19 mouse cellular contexts compared by ENCODE assay signal in genomic region chr11:83796112-83796511, GRCm38 (mm10). TPM values are rescaled to one million over a fixed set of nuclear protein-coding genes. Genes with fewer than 3 reads are reported as not detected.
DNase-seq lines count a peak whose midpoint lies in the region; ATAC-seq and TF ChIP-seq lines count a peak whose summit lies in the region.
"Had no signal": no experiment of that assay in that cellular context is flagged by ENCODE, and none has a peak within 500 bp of the region (broad histone marks: within the 10 kb centered on the region; RNA-seq: fewer than 3 reads in every experiment).

No protein-coding gene starts in this region.

- H3K9ac ChIP-seq in forebrain, embryonic 14.5 days (ENCODE audit: low read length): no peak overlapping the region
- H3K9ac ChIP-seq in lung, embryonic 14.5 days: no peak overlapping the region
- H3K9ac ChIP-seq: hindbrain, embryonic 14.5 days; liver, embryonic 14.5 days; neural tube, embryonic 15.5 days had no signal

- H3K4me2 ChIP-seq in forebrain, embryonic 14.5 days (ENCODE audit: low read length): no peak overlapping the region
- H3K4me2 ChIP-seq in lung, embryonic 14.5 days: no peak overlapping the region
- H3K4me2 ChIP-seq: hindbrain, embryonic 14.5 days; neural tube, embryonic 15.5 days had no signal

- ATAC-seq in forebrain, embryonic 14.5 days: peak; percentile 80
- 0 out of 2 replicates have a peak, but pooled peaks have one; percentile 38 for ATAC-seq in lung, embryonic 14.5 days (ENCODE audit: insufficient read depth)

- TF ChIP-seq CTCF in lung, embryonic 14.5 days (IDR thresholded peaks at IDR 0.05; ENCODE audit: low read depth): no peak

- 28% methylated on average over 6 of the region's 6 CpGs for WGBS in forebrain, embryonic 14.5 days
- WGBS in forebrain, embryonic 10.5 days: 88% methylated on average over 6 of the region's 6 CpGs
- WGBS in lung, embryonic 14.5 days: 64% methylated on average over 6 of the region's 6 CpGs

- no peaks in the 10 kb centered on the region; the same call in 1 of the 2 replicates for H3K4me1 ChIP-seq in forebrain, embryonic 14.5 days (ENCODE audit: control insufficient read depth, insufficient read depth, low read length)
- H3K4me1 ChIP-seq in forebrain, embryonic 10.5 days: no peaks in the 10 kb centered on the region
- H3K4me1 ChIP-seq in lung, embryonic 14.5 days (ENCODE audit: insufficient read depth): no peaks in the 10 kb centered on the region
- H3K4me1 ChIP-seq: limb, embryonic 10.5 days; neural tube, embryonic 15.5 days had no signal

- no peak overlapping the region for H3K27ac ChIP-seq in forebrain, embryonic 14.5 days (ENCODE audit: low read depth, low read length)
- no peak overlapping the region for H3K27ac ChIP-seq in forebrain, embryonic 10.5 days
- no peak overlapping the region for H3K27ac ChIP-seq in lung, embryonic 14.5 days (ENCODE audit: low read depth)
- H3K27ac ChIP-seq: hindbrain, embryonic 14.5 days; limb, embryonic 10.5 days; liver, embryonic 14.5 days; neural tube, embryonic 15.5 days had no signal

- H3K9me3 ChIP-seq in forebrain, embryonic 14.5 days (replicated peaks; ENCODE audit: control insufficient read depth, low read length): no peaks in the 10 kb centered on the region
- H3K9me3 ChIP-seq in forebrain, embryonic 10.5 days: no peaks in the 10 kb centered on the region
- no peaks in the 10 kb centered on the region for H3K9me3 ChIP-seq in lung, embryonic 14.5 days (ENCODE audit: low read depth, low read length)
- H3K9me3 ChIP-seq: limb, embryonic 10.5 days; neural tube, embryonic 15.5 days had no signal

- no peaks in the 10 kb centered on the region for H3K36me3 ChIP-seq in forebrain, embryonic 14.5 days (ENCODE audit: control insufficient read depth, insufficient read depth, low read length)
- H3K36me3 ChIP-seq in forebrain, embryonic 10.5 days (replicated peaks): no peaks in the 10 kb centered on the region
- H3K36me3 ChIP-seq in lung, embryonic 14.5 days (ENCODE audit: insufficient read depth): no peaks in the 10 kb centered on the region
- H3K36me3 ChIP-seq: limb, embryonic 10.5 days; neural tube, embryonic 15.5 days had no signal

- no peaks in the 10 kb centered on the region for H3K27me3 ChIP-seq in forebrain, embryonic 14.5 days (replicated peaks; ENCODE audit: control insufficient read depth, insufficient read depth, low read length)
- no peaks in the 10 kb centered on the region for H3K27me3 ChIP-seq in forebrain, embryonic 10.5 days (ENCODE audit: poor library complexity, severe bottlenecking)
- no peaks in the 10 kb centered on the region for H3K27me3 ChIP-seq in lung, embryonic 14.5 days (ENCODE audit: insufficient read depth, low read length)
- H3K27me3 ChIP-seq: neural tube, embryonic 15.5 days had no signal

- H3K4me3 ChIP-seq in forebrain, embryonic 14.5 days (ENCODE audit: low read depth, low read length): no peak overlapping the region
- H3K4me3 ChIP-seq in forebrain, embryonic 10.5 days: no peak overlapping the region
- H3K4me3 ChIP-seq in lung, embryonic 14.5 days (ENCODE audit: low read depth, low read length): no peak overlapping the region
- H3K4me3 ChIP-seq: limb, embryonic 10.5 days; neural tube, embryonic 15.5 days had no signal

- peak; percentile 91 for DNase-seq in forebrain, embryonic 14.5 days (ENCODE audit: low spot score)
- no peak for DNase-seq in forebrain, embryonic 10.5 days (ENCODE audit: extremely low spot score, low spot score)
- DNase-seq in lung, embryonic 14.5 days: peak; percentile 74
- no peak for DNase-seq in lung, postnatal 36 days
- DNase-seq in brain, adult 2 months (ENCODE audit: low read depth, low spot score): peak; percentile 16
- peak; percentile 37 for DNase-seq in kidney, postnatal 10 days
- DNase-seq in gastrocnemius, adult 18-20 months (ENCODE audit: low spot score): no peak
- DNase-seq: adrenal gland, postnatal 36 days; B cell, adult 2 months; cerebellum, adult 18-20 months; heart, adult 11 months; lung, postnatal 4 days; retina, postnatal 1 day had no signal

RNA-seq across cellular contexts. Expression of gene Heatr6, which starts 42.6 kb away (rescaled TPM):
- 27.8 and 29.7 TPM in 2 replicates for polyA plus RNA-seq in forebrain, embryonic 14.5 days (2014; fragmentation: Nextera tagmentation; extraction: Ambion mirVana)
- 27.9 and 28.4 TPM in 2 replicates for polyA plus RNA-seq in forebrain, embryonic 10.5 days (2016; fragmentation: Nextera tagmentation; extraction: Ambion mirVana)
- polyA plus RNA-seq in lung, embryonic 14.5 days (2014; fragmentation: Nextera tagmentation; extraction: Ambion mirVana): 25.6 and 26.5 TPM in 2 replicates
- total RNA-seq in gastrocnemius, adult 18-20 months (2021): 10 to 100 TPM in 1 of 2 experiments, 1 to 10 TPM in 1; 8.5 to 10.7 TPM

RNA-seq across cellular contexts. Expression of gene Wfdc21, which starts 49.4 kb away (rescaled TPM):
- polyA plus RNA-seq in forebrain, embryonic 14.5 days (2014; fragmentation: Nextera tagmentation; extraction: Ambion mirVana): not detected in 2 replicates
- not detected in 2 replicates for polyA plus RNA-seq in forebrain, embryonic 10.5 days (2016; fragmentation: Nextera tagmentation; extraction: Ambion mirVana)
- polyA plus RNA-seq in lung, embryonic 14.5 days (2014; fragmentation: Nextera tagmentation; extraction: Ambion mirVana): 0.99 and 1.2 TPM in 2 replicates
- total RNA-seq in gastrocnemius, adult 18-20 months (2021): under 1 TPM in 1 of 2 experiments, not detected in 1; 0.62 TPM
- total RNA-seq: layer of hippocampus, adult 8-10 months had no signal
- polyA plus RNA-seq: hindbrain, embryonic 14.5 days; limb, embryonic 10.5 days had no signal

RNA-seq across cellular contexts. Expression of gene Hnf1b, which starts 53.8 kb away (rescaled TPM):
- polyA plus RNA-seq in forebrain, embryonic 14.5 days (2014; fragmentation: Nextera tagmentation; extraction: Ambion mirVana): 0.09 and 0.14 TPM in 2 replicates
- not detected in 2 replicates for polyA plus RNA-seq in forebrain, embryonic 10.5 days (2016; fragmentation: Nextera tagmentation; extraction: Ambion mirVana)
- polyA plus RNA-seq in lung, embryonic 14.5 days (2014; fragmentation: Nextera tagmentation; extraction: Ambion mirVana): 10.9 and 11.4 TPM in 2 replicates
- not detected for total RNA-seq in gastrocnemius, adult 18-20 months (2021)
- total RNA-seq: adrenal gland, postnatal 36 days had no signal
- polyA plus RNA-seq: heart, postnatal 0 days; limb, embryonic 10.5 days had no signal

Comparison
In these comparisons a context has a peak if more than half of its experiments do, and no peak if none do; other contexts are left out.
1. DNase-seq: peak in forebrain, embryonic 14.5 days (single experiment), lung, embryonic 14.5 days (single experiment), brain, adult 2 months (single experiment) and kidney, postnatal 10 days (single experiment); none in forebrain, embryonic 10.5 days (single experiment), lung, postnatal 36 days (single experiment) and gastrocnemius, adult 18-20 months (single experiment).
2. RNA of gene Hnf1b, which starts 53.8 kb away (polyA plus RNA-seq): 10.9 to 11.4 TPM in lung, embryonic 14.5 days; 0.09 to 0.14 TPM in forebrain, embryonic 14.5 days and not detected in forebrain, embryonic 10.5 days; every median in the first group is over 10 times any median in the second.